Mouse (Mus musculus): ENCODE data around the gene Lrp5. TPM values are rescaled to one million over a fixed set of nuclear protein-coding genes. Genes with fewer than 3 reads are reported as not detected.

Lrp5 gene
- 3.1 and 3.5 TPM in 2 replicates for polyA plus RNA-seq (2016; fragmentation: Nextera tagmentation; extraction: Ambion mirVana)

GRCm38 (mm10) chr19:3686215-3686894, at the start of gene Lrp5:
TSS of gene Lrp5 (minus strand) at chr19:3686564.
- Histone ChIP-seq H3K27me3 (ENCODE audit: insufficient read depth, poor library complexity, severe bottlenecking) (peaks cover 12% of the 10 kb centered on the region), H3K36me3 (no peaks in the 10 kb centered on the region), H3K4me1 (replicated peaks) (peaks cover 50% of the 10 kb centered on the region), H3K9me3 (no peaks in the 10 kb centered on the region), H3K27ac (peak within 1 kb of the TSS; percentile 95), H3K4me3 (peak within 1 kb of the TSS; percentile 87)
- DNase-seq (ENCODE audit: low spot score) = peak; percentile 58
- WGBS = under 1% methylated on average over 81 of the region's 83 CpGs

GRCm38 (mm10) chr19:3736001-3736400, 49.6 kb upstream of the Lrp5 start:
- H3K4me3 ChIP-seq = no peak overlapping the region
- no peaks in the 10 kb centered on the region for H3K27me3 ChIP-seq (ENCODE audit: insufficient read depth, poor library complexity, severe bottlenecking)
- H3K36me3 ChIP-seq = no peaks in the 10 kb centered on the region
- no peak overlapping the region for H3K27ac ChIP-seq
- WGBS = 90% methylated on average over 3 of the region's 3 CpGs
- no peak for DNase-seq (ENCODE audit: low spot score)
- H3K9me3 ChIP-seq = no peaks in the 10 kb centered on the region
- no peaks in the 10 kb centered on the region for H3K4me1 ChIP-seq (replicated peaks)

GRCm38 (mm10) chr19:3730781-3731646, 44.6 kb upstream of the Lrp5 start:
- DNase-seq (ENCODE audit: low spot score) = no peak
- no peaks in the 10 kb centered on the region for H3K9me3 ChIP-seq
- H3K27me3 ChIP-seq (ENCODE audit: insufficient read depth, poor library complexity, severe bottlenecking) = no peaks in the 10 kb centered on the region
- H3K36me3 ChIP-seq = no peaks in the 10 kb centered on the region
- 78% methylated on average over 7 of the region's 7 CpGs for WGBS
- H3K4me3 ChIP-seq = no peak overlapping the region
- no peak overlapping the region for H3K27ac ChIP-seq
- H3K4me1 ChIP-seq (replicated peaks) = no peaks in the 10 kb centered on the region

GRCm38 (mm10) chr19:3728901-3729300, 42.5 kb upstream of the Lrp5 start:
- no peaks in the 10 kb centered on the region for H3K36me3 ChIP-seq
- no peak overlapping the region for H3K27ac ChIP-seq
- DNase-seq (ENCODE audit: low spot score) = no peak
- H3K4me3 ChIP-seq = no peak overlapping the region
- H3K4me1 ChIP-seq (replicated peaks) = no peaks in the 10 kb centered on the region
- H3K9me3 ChIP-seq = peaks cover under 1% of the 10 kb centered on the region; the same call in 1 of the 2 replicates
- WGBS = 67% methylated on average over 2 of the region's 2 CpGs
- H3K27me3 ChIP-seq (ENCODE audit: insufficient read depth, poor library complexity, severe bottlenecking) = no peaks in the 10 kb centered on the region

GRCm38 (mm10) chr19:3724779-3725178, 38.4 kb upstream of the Lrp5 start:
- 30% methylated on average over 1 of the region's 1 CpGs for WGBS
- Histone ChIP-seq H3K27me3 (ENCODE audit: insufficient read depth, poor library complexity, severe bottlenecking) (no peaks in the 10 kb centered on the region), H3K4me3 (no peak overlapping the region), H3K4me1 (replicated peaks) (peaks cover 4% of the 10 kb centered on the region), H3K9me3 (peaks cover 10% of the 10 kb centered on the region; the same call in 1 of the 2 replicates), H3K27ac (no peak overlapping the region), H3K36me3 (no peaks in the 10 kb centered on the region)
- peak; percentile 53 for DNase-seq (ENCODE audit: low spot score)

- no peak overlapping the region for H3K4me3 ChIP-seq
- no peak overlapping the region for H3K27ac ChIP-seq
- H3K4me1 ChIP-seq (replicated peaks) = peaks cover 13% of the 10 kb centered on the region
- H3K27me3 ChIP-seq (ENCODE audit: insufficient read depth, poor library complexity, severe bottlenecking) = no peaks in the 10 kb centered on the region
- peaks cover 10% of the 10 kb centered on the region; the same call in 1 of the 2 replicates for H3K9me3 ChIP-seq
- 0 out of 2 replicates have a peak, but pooled peaks cover under 1% of the 10 kb centered on the region for H3K36me3 ChIP-seq
- DNase-seq (ENCODE audit: low spot score) = peak; percentile 22
- 75% methylated on average over 4 of the region's 4 CpGs for WGBS
These were observed 37.5 kb upstream of the Lrp5 start for GRCm38 (mm10) chr19:3723904-3724303.

- H3K27me3 ChIP-seq (ENCODE audit: insufficient read depth, poor library complexity, severe bottlenecking) = no peaks in the 10 kb centered on the region
- H3K4me3 ChIP-seq = no peak overlapping the region
- peaks cover 10% of the 10 kb centered on the region; the same call in 1 of the 2 replicates for H3K9me3 ChIP-seq
- H3K36me3 ChIP-seq = peaks cover 8% of the 10 kb centered on the region; the same call in 1 of the 2 replicates
- no peak for DNase-seq (ENCODE audit: low spot score)
- no peak overlapping the region for H3K27ac ChIP-seq
- H3K4me1 ChIP-seq (replicated peaks) = peaks cover 19% of the 10 kb centered on the region
- 94% methylated on average over 9 of the region's 9 CpGs for WGBS
These were observed 36.8 kb upstream of the Lrp5 start for GRCm38 (mm10) chr19:3723170-3723569.

GRCm38 (mm10) chr19:3719362-3719891, 33.1 kb upstream of the Lrp5 start:
- WGBS = 1% methylated on average over 27 of the region's 27 CpGs
- peak; percentile 64 for DNase-seq (ENCODE audit: low spot score)
- H3K27ac ChIP-seq = peak overlapping the region; percentile 51

GRCm38 (mm10) chr19:3718481-3719361, 32.4 kb upstream of the Lrp5 start:
- WGBS = 38% methylated on average over 19 of the region's 19 CpGs
- no peaks in the 10 kb centered on the region for H3K27me3 ChIP-seq (ENCODE audit: insufficient read depth, poor library complexity, severe bottlenecking)
- peaks cover 52% of the 10 kb centered on the region for H3K36me3 ChIP-seq
- peak overlapping the region; percentile 54 for H3K4me3 ChIP-seq
- peaks cover 8% of the 10 kb centered on the region; the same call in 1 of the 2 replicates for H3K9me3 ChIP-seq
- peak; percentile 72 for DNase-seq (ENCODE audit: low spot score)
- peaks cover 19% of the 10 kb centered on the region for H3K4me1 ChIP-seq (replicated peaks)
- peak overlapping the region; percentile 51 for H3K27ac ChIP-seq

More at GRCm38 (mm10) chr19:3719362-3719891, 33.1 kb upstream of the Lrp5 start:
- peak overlapping the region; percentile 54 for H3K4me3 ChIP-seq
- peaks cover 45% of the 10 kb centered on the region for H3K36me3 ChIP-seq
- H3K27me3 ChIP-seq (ENCODE audit: insufficient read depth, poor library complexity, severe bottlenecking) = no peaks in the 10 kb centered on the region
- peaks cover 10% of the 10 kb centered on the region; the same call in 1 of the 2 replicates for H3K9me3 ChIP-seq
- peaks cover 19% of the 10 kb centered on the region for H3K4me1 ChIP-seq (replicated peaks)

- no peaks in the 10 kb centered on the region for H3K9me3 ChIP-seq
- H3K36me3 ChIP-seq = peaks cover 74% of the 10 kb centered on the region
- WGBS = 95% methylated on average over 6 of the region's 6 CpGs
These were observed 28.0 kb upstream of the Lrp5 start for GRCm38 (mm10) chr19:3714381-3714780.

GRCm38 (mm10) chr19:3710436-3710835, 24.1 kb upstream of the Lrp5 start:
- Histone ChIP-seq H3K36me3 (peaks cover 38% of the 10 kb centered on the region), H3K27ac (no peak overlapping the region), H3K4me3 (no peak overlapping the region), H3K4me1 (replicated peaks) (peaks cover 20% of the 10 kb centered on the region), H3K9me3 (no peaks in the 10 kb centered on the region), H3K27me3 (ENCODE audit: insufficient read depth, poor library complexity, severe bottlenecking) (no peaks in the 10 kb centered on the region)
- no peak for DNase-seq (ENCODE audit: low spot score)
- 88% methylated on average over 2 of the region's 2 CpGs for WGBS

More at GRCm38 (mm10) chr19:3714381-3714780, 28.0 kb upstream of the Lrp5 start:
- Histone ChIP-seq H3K4me1 (replicated peaks) (peaks cover 13% of the 10 kb centered on the region), H3K27ac (no peak overlapping the region), H3K27me3 (ENCODE audit: insufficient read depth, poor library complexity, severe bottlenecking) (no peaks in the 10 kb centered on the region), H3K4me3 (no peak overlapping the region)
- no peak for DNase-seq (ENCODE audit: low spot score)
